Mouse (Mus musculus): ENCODE results near the gene Dennd1a. TPM values are rescaled to one million over a fixed set of nuclear protein-coding genes. Genes with fewer than 3 reads are reported as not detected.

The Dennd1a gene
- polyA plus RNA-seq, 1 experiment from 2014 or later, result 17.7 TPM

GRCm38 (mm10) chr2:37791340-37791739 lies 495.9 kb downstream of the Dennd1a start:
- Histone ChIP-seq H3K36me3 (ENCODE audit: control insufficient read depth, insufficient read depth, low read length) (peaks cover 6% of the 10 kb centered on the region; the same call in 1 of the 2 replicates), H3K4me1 (replicated peaks; ENCODE audit: control insufficient read depth, insufficient read depth, low read length) (no peaks in the 10 kb centered on the region), H3K9ac (ENCODE audit: low read length) (no peak overlapping the region), H3K4me3 (ENCODE audit: low read depth, low read length) (no peak overlapping the region), H3K27me3 (ENCODE audit: control insufficient read depth, insufficient read depth, low read length) (no peaks in the 10 kb centered on the region), H3K9me3 (ENCODE audit: control insufficient read depth, low read length) (no peaks in the 10 kb centered on the region), H3K4me2 (ENCODE audit: low read depth, low read length, severe bottlenecking) (no peak overlapping the region), H3K27ac (ENCODE audit: low read depth, low read length) (no peak overlapping the region)
- ATAC-seq (replicated peaks; ENCODE audit: low FRiP score) (no peak), DNase-seq (ENCODE audit: low spot score) (no peak)
- 96% methylated on average over 4 of the region's 4 CpGs for WGBS

- H3K27me3 ChIP-seq (ENCODE audit: control insufficient read depth, insufficient read depth, low read length), result no peaks in the 10 kb centered on the region
- WGBS, result 91% methylated on average over 14 of the region's 14 CpGs
- H3K27ac ChIP-seq (ENCODE audit: low read depth, low read length), result no peak overlapping the region
- peaks cover 9% of the 10 kb centered on the region; the same call in 1 of the 2 replicates for H3K36me3 ChIP-seq (ENCODE audit: control insufficient read depth, insufficient read depth, low read length)
- H3K4me2 ChIP-seq (ENCODE audit: low read depth, low read length, severe bottlenecking), result no peak overlapping the region
- H3K4me3 ChIP-seq (ENCODE audit: low read depth, low read length), result no peak overlapping the region
- H3K9ac ChIP-seq (ENCODE audit: low read length), result no peak overlapping the region
- DNase-seq (ENCODE audit: low spot score), result no peak
- no peaks in the 10 kb centered on the region for H3K9me3 ChIP-seq (ENCODE audit: control insufficient read depth, low read length)
- no peaks in the 10 kb centered on the region for H3K4me1 ChIP-seq (replicated peaks; ENCODE audit: control insufficient read depth, insufficient read depth, low read length)
- ATAC-seq (replicated peaks; ENCODE audit: low FRiP score), result no peak
Observed at GRCm38 (mm10) chr2:37790738-37791137, 496.5 kb downstream of the Dennd1a start.

- WGBS, result 92% methylated on average over 10 of the region's 10 CpGs
- no peaks in the 10 kb centered on the region for H3K27me3 ChIP-seq (ENCODE audit: control insufficient read depth, insufficient read depth, low read length)
- no peak for DNase-seq (ENCODE audit: low spot score)
- H3K9ac ChIP-seq (ENCODE audit: low read length), result no peak overlapping the region
- H3K27ac ChIP-seq (ENCODE audit: low read depth, low read length), result no peak overlapping the region
- H3K36me3 ChIP-seq (ENCODE audit: control insufficient read depth, insufficient read depth, low read length), result peaks cover 9% of the 10 kb centered on the region; the same call in 1 of the 2 replicates
- H3K4me2 ChIP-seq (ENCODE audit: low read depth, low read length, severe bottlenecking), result no peak overlapping the region
- no peak overlapping the region for H3K4me3 ChIP-seq (ENCODE audit: low read depth, low read length)
- H3K4me1 ChIP-seq (replicated peaks; ENCODE audit: control insufficient read depth, insufficient read depth, low read length), result no peaks in the 10 kb centered on the region
- H3K9me3 ChIP-seq (ENCODE audit: control insufficient read depth, low read length), result no peaks in the 10 kb centered on the region
- no peak for ATAC-seq (replicated peaks; ENCODE audit: low FRiP score)
Observed at GRCm38 (mm10) chr2:37789995-37790394, 497.2 kb downstream of the Dennd1a start.

GRCm38 (mm10) chr2:37789029-37789428 lies 498.2 kb downstream of the Dennd1a start:
- Histone ChIP-seq H3K27me3 (ENCODE audit: control insufficient read depth, insufficient read depth, low read length) (no peaks in the 10 kb centered on the region), H3K27ac (ENCODE audit: low read depth, low read length) (no peak overlapping the region), H3K9me3 (ENCODE audit: control insufficient read depth, low read length) (no peaks in the 10 kb centered on the region), H3K4me3 (ENCODE audit: low read depth, low read length) (no peak overlapping the region), H3K9ac (ENCODE audit: low read length) (no peak overlapping the region), H3K4me1 (replicated peaks; ENCODE audit: control insufficient read depth, insufficient read depth, low read length) (no peaks in the 10 kb centered on the region), H3K4me2 (ENCODE audit: low read depth, low read length, severe bottlenecking) (no peak overlapping the region), H3K36me3 (ENCODE audit: control insufficient read depth, insufficient read depth, low read length) (peaks cover 9% of the 10 kb centered on the region; the same call in 1 of the 2 replicates)
- DNase-seq (ENCODE audit: low spot score) (no peak), ATAC-seq (replicated peaks; ENCODE audit: low FRiP score) (no peak)
- WGBS, result 95% methylated on average over 5 of the region's 5 CpGs

GRCm38 (mm10) chr2:37788176-37788962 lies 498.8 kb downstream of the Dennd1a start:
- Histone ChIP-seq H3K27ac (ENCODE audit: low read depth, low read length) (no peak overlapping the region), H3K36me3 (ENCODE audit: control insufficient read depth, insufficient read depth, low read length) (peaks cover 8% of the 10 kb centered on the region; the same call in 1 of the 2 replicates)

DNA sequence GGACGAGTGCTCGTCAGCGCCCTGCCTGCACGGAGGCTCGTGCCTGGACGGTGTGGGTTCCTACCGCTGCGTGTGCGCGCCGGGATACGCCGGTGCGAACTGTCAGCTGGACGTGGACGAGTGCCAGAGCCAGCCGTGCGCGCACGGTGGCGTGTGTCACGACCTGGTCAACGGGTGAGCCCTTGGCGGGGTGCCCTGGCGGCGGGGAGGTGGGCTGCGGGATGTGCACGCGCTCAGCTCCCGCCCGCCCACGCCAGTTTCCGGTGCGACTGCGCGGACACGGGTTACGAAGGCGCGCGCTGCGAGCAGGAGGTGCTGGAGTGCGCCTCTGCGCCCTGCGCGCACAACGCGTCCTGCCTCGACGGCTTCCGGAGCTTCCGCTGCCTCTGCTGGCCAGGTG lies 500.7 kb downstream of the Dennd1a start:
- H3K4me1 ChIP-seq (replicated peaks; ENCODE audit: control insufficient read depth, insufficient read depth, low read length), result peaks cover 10% of the 10 kb centered on the region
- ATAC-seq (replicated peaks; ENCODE audit: low FRiP score), result no peak
- no peaks in the 10 kb centered on the region for H3K27me3 ChIP-seq (ENCODE audit: control insufficient read depth, insufficient read depth, low read length)
- DNase-seq (ENCODE audit: low spot score), result no peak
- H3K4me3 ChIP-seq (ENCODE audit: low read depth, low read length), result no peak overlapping the region
- H3K27ac ChIP-seq (ENCODE audit: low read depth, low read length), result no peak overlapping the region
- H3K36me3 ChIP-seq (ENCODE audit: control insufficient read depth, insufficient read depth, low read length), result peaks cover 3% of the 10 kb centered on the region; the same call in 1 of the 2 replicates
- no peaks in the 10 kb centered on the region for H3K9me3 ChIP-seq (ENCODE audit: control insufficient read depth, low read length)
- no peak overlapping the region for H3K9ac ChIP-seq (ENCODE audit: low read length)
- WGBS, result 42% methylated on average over 52 of the region's 52 CpGs
- peak overlapping the region; percentile 21; the same call in 1 of the 2 replicates for H3K4me2 ChIP-seq (ENCODE audit: low read depth, low read length, severe bottlenecking)

More at GRCm38 (mm10) chr2:37788176-37788962, 498.8 kb downstream of the Dennd1a start:
- Histone ChIP-seq H3K4me2 (ENCODE audit: low read depth, low read length, severe bottlenecking) (no peak overlapping the region), H3K4me3 (ENCODE audit: low read depth, low read length) (no peak overlapping the region), H3K27me3 (ENCODE audit: control insufficient read depth, insufficient read depth, low read length) (no peaks in the 10 kb centered on the region), H3K4me1 (replicated peaks; ENCODE audit: control insufficient read depth, insufficient read depth, low read length) (no peaks in the 10 kb centered on the region), H3K9me3 (ENCODE audit: control insufficient read depth, low read length) (no peaks in the 10 kb centered on the region), H3K9ac (ENCODE audit: low read length) (no peak overlapping the region)
- WGBS, result 80% methylated on average over 7 of the region's 7 CpGs
- ATAC-seq (replicated peaks; ENCODE audit: low FRiP score) (0 out of 2 replicates have a peak, but pooled peaks have one; percentile 10), DNase-seq (ENCODE audit: low spot score) (no peak)

GRCm38 (mm10) chr2:37784473-37784872 lies 502.7 kb downstream of the Dennd1a start:
- H3K9me3 ChIP-seq (ENCODE audit: control insufficient read depth, low read length), result no peaks in the 10 kb centered on the region
- H3K9ac ChIP-seq (ENCODE audit: low read length), result no peak overlapping the region
- no peak overlapping the region for H3K4me3 ChIP-seq (ENCODE audit: low read depth, low read length)
- no peak overlapping the region for H3K4me2 ChIP-seq (ENCODE audit: low read depth, low read length, severe bottlenecking)
- peaks cover 3% of the 10 kb centered on the region; the same call in 1 of the 2 replicates for H3K36me3 ChIP-seq (ENCODE audit: control insufficient read depth, insufficient read depth, low read length)
- H3K27me3 ChIP-seq (ENCODE audit: control insufficient read depth, insufficient read depth, low read length), result no peaks in the 10 kb centered on the region
- H3K4me1 ChIP-seq (replicated peaks; ENCODE audit: control insufficient read depth, insufficient read depth, low read length), result peaks cover 30% of the 10 kb centered on the region
- H3K27ac ChIP-seq (ENCODE audit: low read depth, low read length), result no peak overlapping the region
- ATAC-seq (replicated peaks; ENCODE audit: low FRiP score) (no peak), DNase-seq (ENCODE audit: low spot score) (no peak)
- WGBS, result 78% methylated on average over 5 of the region's 5 CpGs

DNA sequence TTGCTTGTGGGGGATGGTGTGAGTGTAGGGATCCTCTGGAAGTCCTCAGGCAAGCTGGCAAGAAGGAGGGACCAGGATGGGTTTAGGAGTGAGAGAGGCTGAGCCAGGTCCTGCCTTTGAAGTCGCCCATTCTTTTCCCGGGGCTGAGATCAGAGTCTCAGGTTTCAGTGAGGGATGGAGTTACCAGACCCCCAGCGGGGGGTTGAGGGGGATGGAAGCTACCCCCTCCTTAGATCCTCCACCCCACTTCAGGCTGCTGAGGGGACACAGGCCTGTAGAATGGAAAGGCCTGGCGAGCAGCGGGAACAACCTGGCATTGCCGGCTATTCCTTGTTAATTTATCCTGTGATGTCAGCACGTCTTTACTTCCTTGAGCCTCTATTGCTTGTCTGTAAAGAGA lies 505.2 kb downstream of the Dennd1a start:
- WGBS, result 7% methylated on average over 7 of the region's 7 CpGs
- H3K4me3 ChIP-seq (ENCODE audit: low read depth, low read length), result no peak overlapping the region
- peaks cover 48% of the 10 kb centered on the region for H3K4me1 ChIP-seq (replicated peaks; ENCODE audit: control insufficient read depth, insufficient read depth, low read length)
- H3K27ac ChIP-seq (ENCODE audit: low read depth, low read length), result 0 out of 2 replicates have a peak overlapping the region, but pooled peaks have one; percentile 6
- H3K9me3 ChIP-seq (ENCODE audit: control insufficient read depth, low read length), result no peaks in the 10 kb centered on the region
- no peak for ATAC-seq (replicated peaks; ENCODE audit: low FRiP score)
- H3K27me3 ChIP-seq (ENCODE audit: control insufficient read depth, insufficient read depth, low read length), result no peaks in the 10 kb centered on the region
- 0 out of 2 replicates have a peak overlapping the region, but pooled peaks have one; percentile 8 for H3K4me2 ChIP-seq (ENCODE audit: low read depth, low read length, severe bottlenecking)
- DNase-seq (ENCODE audit: low spot score), result no peak
- H3K9ac ChIP-seq (ENCODE audit: low read length), result peak overlapping the region; percentile 27
- H3K36me3 ChIP-seq (ENCODE audit: control insufficient read depth, insufficient read depth, low read length), result peaks cover 3% of the 10 kb centered on the region; the same call in 1 of the 2 replicates

All from forebrain, embryonic 11.5 days (tissue).